Mouse (Mus musculus) megakaryocyte, embryonic 14.5 days (primary cell): Measurements from ENCODE around the gene Nat9.

ENCODE experiments used
- FLI1 ChIP-seq: IDR thresholded peaks from 2 replicates; pipeline ENCODE4 v1.6.1; 2012; ENCODE audit warnings: low read length, inconsistent platforms, mixed read lengths
- GATA1 ChIP-seq: IDR thresholded peaks from 3 replicates; pipeline ENCODE4 v1.6.1; 2012; ENCODE audit warnings: mixed read lengths, low read length, inconsistent platforms, borderline replicate concordance

- TF ChIP-seq GATA1: no peak
- TF ChIP-seq FLI1: no peak
These were observed 35.8 kb upstream of the Nat9 start for GRCm38 (mm10) chr11:115223451-115223850.
